Mouse (Mus musculus) spleen, embryonic (tissue): ENCODE data around the gene Mgat4b.
"Not testable (repeated sequence)": the region's sequence is repeated elsewhere in the genome, so short reads cannot be mapped to it uniquely, and the experiment has no call there.

Source experiments
- CTCF ChIA-PET: fragments of 350-600 bp; sonication (Branson Sonifier 250); formaldehyde crosslinking; loops from one replicate; lab custom pipeline; 2022; lab: Charles Lee

Mgat4b gene

DNA sequence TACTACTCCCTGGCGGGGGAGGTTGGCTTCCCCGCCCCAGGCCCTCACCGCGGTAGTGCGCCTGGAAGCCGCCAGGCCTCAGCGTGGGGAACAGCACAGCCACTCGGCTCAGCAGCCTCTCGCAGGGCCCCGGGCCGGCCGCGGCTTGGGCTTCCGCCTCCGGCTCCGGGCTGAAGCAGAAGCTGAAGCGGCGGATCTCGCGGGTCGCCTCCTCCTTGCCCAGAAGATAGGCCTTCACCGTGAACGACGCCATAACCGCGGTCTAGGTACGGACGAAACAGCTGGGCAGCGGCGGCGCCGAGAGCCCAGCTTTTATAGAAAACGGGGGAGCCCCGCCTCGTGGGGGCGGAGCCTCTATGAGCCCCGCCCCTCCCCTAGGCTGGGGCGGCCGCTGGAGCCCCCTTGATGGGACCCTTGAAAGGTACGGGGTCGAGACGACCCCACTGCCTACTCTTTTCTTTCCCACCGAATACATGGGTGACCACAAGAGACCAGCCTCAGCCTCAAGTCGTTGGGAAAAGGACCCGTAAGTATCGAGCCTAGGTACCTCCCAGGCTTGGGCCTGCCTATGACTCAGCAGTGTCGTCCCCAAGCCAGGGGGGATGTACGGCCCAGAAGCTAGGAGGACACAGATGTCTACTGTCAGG, at the start of gene Mgat4b, which contains the start of gene Sqstm1:
TSS of gene Mgat4b (plus strand) at position 386 of the 647 bp plus-strand sequence.
TSS of gene Sqstm1 (minus strand) at position 323 of the 647 bp plus-strand sequence.
- CTCF ChIA-PET: no interaction called here

DNA sequence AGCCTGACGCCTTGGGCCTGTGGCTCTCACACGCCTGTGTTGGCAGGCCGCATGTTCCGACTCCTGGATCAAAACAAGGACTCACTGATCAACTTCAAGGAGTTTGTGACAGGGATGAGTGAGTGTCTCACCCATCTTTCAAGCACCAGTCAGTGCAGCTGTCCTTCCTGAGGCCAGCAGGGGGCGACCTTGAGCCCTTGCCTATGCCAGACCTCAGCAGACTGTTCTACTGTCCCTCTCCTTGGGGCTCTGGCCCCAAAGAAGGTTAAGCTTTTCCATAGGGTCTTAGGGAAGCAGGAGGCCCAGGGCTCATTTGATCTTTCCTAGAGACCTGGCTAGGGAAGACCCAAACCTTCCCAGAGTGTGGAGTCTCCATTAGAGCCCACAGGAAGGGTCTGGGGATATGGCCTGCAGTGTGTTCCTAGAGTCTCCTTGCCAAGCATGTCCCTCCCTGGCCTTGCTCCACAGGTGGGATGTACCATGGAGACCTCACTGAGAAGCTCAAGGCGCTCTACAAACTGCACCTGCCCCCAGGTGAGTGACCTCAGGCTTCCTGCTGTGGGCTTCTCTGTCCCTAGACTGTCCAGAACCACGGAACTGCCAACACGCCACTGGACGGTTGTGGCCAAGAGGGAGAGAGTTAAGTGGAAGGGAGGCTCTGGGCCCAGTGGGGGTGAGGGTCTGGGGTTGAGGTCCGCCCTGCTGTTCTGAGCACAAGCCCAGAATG, 48.9 kb upstream of the Mgat4b start:
- CTCF ChIA-PET: interaction anchor here (0.5 to 1.9 kb wide), 2 partner anchors 69 to 82 kb away, joined by 3 to 8 read pairs; no protein-coding TSS in a partner anchor

DNA sequence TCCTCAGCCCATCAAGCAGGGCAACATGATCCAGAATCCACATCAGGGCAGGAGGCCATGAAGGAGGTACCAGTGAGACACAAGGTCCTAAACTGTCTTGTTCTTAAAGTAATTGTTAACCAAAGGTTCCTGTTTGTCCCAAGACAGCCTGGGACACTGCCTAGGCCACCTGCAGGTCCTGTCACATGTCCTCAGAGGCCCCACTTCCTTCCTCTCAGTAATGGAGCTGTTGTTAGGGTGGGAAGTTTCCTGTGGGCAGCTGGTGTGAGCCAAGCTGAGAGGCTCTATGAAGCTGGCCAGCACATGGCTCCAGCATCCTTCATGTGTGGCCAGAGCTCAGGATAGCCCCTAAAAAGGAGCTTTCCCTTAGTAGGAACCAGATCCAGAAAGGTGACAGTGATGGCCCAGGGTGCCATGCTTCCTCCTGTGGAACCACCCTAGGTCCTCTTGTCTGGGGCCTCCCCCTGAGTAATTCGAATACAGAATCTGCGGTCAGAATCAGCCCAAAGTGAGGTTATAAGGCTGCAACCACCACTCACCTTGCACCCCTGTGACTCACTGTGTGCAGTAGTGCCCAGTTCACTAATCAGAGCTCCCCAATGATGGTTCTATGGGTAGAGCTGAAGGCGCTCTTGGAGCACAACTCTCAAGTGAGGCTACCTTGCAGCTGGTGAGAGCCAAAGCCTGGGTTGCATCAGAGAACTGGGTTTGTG, 48.2 kb upstream of the Mgat4b start:
- CTCF ChIA-PET: interaction anchor here (1.9 kb wide), 1 partner anchor 69 kb away, joined by 8 read pairs; no protein-coding TSS in a partner anchor

DNA sequence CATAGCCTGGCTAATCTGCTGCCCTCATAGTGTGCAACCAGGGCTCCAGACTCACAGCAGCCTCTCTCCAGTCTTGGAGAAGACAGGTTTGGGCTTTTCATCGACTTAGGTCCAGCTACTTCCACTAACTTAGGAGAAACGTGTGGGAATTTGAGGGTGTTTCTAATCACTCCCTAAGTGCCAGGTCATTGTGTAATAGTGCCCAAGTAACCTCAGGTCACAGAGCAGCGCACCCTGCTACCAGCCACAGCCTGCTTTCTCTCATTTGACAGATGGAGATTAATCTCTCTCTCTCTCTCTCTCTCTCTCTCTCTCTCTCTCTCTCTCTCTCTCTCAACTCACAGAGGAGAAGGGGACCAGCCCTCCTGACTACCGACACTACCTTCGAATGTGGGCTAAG, 42.3 kb upstream of the Mgat4b start:
- CTCF ChIA-PET: interaction anchor here (0.7 kb wide), 1 partner anchor 20 kb away, joined by 9 read pairs; no protein-coding TSS in a partner anchor

DNA sequence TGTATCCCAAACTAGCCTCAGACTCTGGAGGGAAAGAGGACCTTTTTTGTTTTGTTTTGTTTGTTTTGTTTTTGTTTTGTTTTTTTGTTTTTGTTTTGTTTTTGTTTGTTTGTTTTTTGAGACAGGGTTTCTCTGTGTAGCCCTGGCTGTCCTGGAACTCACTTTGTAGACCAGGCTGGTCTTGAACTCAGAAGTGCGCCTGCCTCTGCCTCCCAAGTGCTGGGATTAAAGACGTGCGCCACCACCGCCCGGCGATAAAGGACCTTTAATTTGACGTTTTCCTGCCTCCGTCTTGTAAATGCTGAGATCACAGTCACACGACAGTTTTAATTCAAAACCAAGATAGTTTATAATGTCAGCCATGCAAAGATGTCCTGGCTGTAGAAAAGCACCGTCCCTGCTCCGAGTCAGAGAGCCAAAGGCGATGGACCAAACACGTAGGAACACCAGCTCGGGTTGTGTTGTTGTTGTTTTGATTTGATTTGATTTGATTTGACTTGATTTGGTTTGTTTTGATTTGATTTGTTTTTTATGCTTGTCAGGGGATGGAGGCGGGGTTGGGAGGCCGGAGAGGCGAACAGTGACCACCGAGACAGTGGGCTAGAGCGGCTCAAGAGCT, 36.5 kb upstream of the Mgat4b start, which contains the start of gene Mrnip:
TSS of gene Mrnip (plus strand) at position 334 of the 619 bp plus-strand sequence.
- CTCF ChIA-PET: not testable (repeated sequence)

DNA sequence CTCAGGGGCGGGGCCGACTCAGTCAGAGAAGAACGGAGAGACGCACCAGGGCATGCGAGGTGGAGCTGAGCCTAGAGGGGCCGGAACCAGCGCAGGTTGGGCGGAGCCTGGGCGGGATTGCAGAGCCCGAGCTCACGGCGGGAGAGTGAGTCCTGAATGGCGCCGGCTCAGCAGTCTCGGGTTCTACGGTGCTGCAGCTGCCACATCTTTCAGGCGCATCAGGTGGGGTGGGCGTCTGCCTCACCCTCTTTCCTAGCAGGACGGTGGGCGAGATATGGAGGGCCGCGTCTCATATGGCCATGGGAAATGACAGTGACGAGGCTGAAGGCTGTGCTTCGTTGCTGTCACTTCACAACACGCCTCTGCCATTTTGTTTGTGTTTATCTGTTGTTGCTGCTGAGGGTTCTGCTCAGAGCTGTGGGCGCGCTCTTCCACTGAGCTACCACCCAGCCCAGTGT, 35.9 kb upstream of the Mgat4b start:
- CTCF ChIA-PET: no interaction called here

DNA sequence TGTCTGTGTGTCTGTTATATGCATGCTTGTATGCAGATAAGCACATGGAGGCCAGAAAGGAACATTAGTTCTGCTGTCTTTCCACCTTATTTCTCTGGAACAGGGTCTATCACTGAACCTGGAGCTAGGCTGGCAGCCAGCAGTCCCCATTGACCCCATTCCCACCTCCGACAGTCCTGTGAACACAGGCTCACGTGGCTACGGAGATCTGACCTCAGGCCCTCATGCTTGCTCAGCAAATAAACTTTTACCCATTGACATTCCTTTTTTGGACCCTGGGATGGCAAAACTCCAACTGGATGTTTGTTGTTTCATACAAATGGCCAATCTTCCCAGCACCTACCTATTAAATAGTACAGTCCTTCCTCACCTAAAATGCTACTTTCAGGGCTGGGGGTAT, 34.3 kb upstream of the Mgat4b start:
- CTCF ChIA-PET: no interaction called here

DNA sequence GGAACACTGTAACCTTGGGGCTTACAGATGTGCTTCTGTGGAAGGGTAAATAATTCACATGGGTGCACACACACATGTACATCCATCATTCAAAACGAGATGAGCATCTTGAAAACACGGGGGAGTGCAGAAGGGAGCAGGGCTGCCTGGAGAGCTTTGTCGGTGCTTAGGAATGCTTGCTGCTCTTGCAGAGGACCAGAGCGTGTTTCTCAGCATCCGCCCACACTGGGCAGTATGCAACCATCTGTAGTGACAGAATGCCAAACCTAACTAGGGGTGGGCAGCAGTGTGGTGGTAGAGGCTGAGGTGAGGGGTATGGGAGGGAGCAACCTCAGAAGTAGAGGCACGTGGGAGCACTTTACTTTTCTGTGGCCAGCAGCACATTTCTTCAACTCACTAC, 33.6 kb upstream of the Mgat4b start:
- CTCF ChIA-PET: no interaction called here

DNA sequence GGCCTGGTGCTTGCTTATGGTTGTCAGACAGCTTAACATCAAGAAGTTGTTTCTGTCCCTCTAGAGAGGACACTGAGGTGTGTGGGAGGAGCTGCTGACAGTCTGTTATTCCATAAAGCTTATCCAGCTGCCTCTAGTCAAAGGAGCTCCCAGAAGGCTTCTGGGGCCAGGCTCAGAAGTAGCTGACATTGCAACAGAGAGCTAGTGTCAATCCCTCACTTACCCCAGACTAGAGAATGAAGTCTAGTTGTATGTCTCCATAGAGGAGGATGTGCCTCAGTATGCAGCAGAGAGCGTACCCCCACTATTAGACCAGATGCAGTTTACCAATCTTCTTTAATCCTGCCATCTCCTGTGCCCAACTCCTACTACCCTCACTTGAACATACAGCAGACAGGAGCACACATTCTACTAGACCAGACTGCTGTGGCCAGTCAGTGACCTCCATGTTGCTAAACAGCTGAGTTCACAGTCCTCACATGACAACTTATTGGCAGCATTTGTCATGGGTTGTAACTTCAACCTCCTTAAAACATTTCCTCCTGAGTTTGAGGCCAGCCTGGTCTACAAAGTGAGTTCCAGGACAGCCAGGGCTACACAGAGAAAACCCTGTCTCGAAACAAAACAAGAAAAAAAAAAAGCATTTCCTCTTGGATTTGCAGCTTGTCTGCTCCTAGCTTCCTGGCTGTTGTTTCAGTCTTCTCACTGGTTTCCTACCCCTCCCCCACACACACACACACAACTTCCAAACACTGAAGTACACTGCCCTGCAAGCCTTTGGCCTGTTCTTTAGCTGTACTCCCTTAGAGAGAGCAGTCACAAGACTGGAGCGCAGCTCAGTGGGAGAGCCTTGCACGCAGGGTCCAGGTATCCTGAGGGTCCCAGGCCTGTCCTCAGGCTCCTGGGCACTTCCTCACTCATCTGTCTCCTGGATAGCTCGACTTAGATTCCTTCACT, 31.9 kb upstream of the Mgat4b start:
- CTCF ChIA-PET: no interaction called here

DNA sequence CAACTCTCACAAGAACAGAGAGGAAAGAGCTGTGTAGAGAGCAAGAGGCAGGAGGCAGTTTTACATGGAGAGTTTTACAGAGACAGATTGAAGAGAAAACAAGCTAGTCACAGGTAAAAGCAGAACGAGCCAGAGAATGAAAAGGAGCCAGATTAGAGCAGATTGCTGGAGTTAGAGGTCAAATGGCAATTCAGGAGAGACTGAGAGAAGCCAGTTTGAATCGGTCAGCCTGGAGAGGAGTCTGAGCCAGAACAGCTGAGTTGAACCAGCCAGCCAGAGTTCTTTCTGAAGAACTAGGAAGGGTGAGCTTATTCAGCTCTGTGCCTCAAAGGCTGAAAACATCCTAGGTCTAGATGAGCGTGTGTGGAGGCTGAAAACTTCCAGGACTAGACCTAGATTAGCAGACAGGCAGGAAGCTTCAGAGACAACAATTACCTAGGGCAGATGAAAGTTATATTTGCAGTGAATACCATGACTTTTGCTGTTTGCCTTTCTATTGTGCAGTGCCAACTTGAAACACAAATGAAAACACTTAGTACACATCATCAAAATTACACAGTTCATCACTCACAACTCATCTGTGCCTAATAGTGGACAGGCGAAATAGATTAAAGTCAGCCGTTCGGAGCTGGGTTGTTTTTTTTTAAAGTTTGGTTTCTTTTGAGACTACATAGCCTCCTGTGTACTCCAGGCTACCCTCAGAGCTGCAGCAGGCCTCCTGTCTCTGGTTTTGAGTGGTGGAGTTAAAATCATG, 30.0 kb upstream of the Mgat4b start:
- CTCF ChIA-PET: no interaction called here

DNA sequence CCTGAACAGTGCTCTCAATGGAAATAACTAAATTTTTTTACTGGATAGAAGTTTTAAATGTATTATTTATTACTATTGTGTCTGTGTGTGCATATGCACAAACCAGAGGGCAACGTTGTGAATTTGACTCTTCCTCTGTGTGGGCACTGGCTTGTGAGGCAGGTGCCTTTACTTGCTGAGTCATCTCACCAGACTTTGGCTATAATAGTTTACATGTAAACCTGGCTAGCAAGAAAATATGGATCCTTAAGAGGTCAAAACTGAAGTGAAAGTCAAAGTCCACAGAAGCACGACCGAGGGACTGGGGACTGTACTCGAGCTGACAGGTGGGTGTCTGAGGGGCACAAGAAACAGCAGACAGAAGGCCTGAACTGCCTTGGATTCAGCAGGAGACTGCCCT, 28.0 kb upstream of the Mgat4b start:
- CTCF ChIA-PET: interaction anchor here (0.7 kb wide), 1 partner anchor 190 kb away, joined by 3 read pairs; no protein-coding TSS in a partner anchor

DNA sequence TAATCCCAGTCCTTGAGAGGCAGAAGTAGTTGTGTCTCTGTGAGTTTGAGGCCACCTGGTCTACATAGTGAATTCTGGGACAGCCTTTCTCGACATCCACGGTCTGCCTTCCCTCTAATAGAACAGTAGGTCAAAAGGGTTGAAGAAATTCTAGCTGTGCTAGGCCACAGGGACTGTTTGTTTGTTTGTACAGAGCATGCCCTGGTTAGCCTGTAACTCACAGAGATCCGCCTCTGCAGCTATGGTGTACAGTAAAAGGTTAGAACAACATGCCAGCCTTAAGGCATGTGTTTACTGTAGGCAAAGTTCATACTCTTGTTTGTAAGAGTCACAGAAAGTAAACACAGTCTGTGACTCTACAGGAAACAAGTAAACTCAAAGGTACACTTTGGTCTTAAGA, 25.9 kb upstream of the Mgat4b start:
- CTCF ChIA-PET: no interaction called here

DNA sequence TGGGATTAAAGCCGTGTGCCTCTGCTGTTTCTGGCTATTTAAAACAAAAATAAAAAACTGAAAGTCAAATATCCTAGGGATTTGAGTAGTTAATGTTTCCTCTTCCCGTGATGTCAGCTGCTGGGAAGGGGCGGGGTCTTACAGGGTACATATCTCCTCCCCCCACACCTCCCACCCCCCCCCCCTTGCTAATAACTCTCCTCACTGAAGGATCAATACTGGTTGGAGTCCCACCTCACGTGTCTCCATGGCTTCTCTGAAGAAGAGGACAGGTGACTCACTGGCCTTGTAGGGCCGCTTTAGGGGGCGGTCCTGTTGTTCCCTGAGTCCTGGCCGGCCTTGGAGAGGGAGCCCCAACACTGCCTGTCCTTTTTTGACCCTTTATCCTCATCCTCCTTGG, 22.0 kb upstream of the Mgat4b start:
- CTCF ChIA-PET: interaction anchor here (0.5 kb wide), 1 partner anchor 130 kb away, joined by 3 read pairs; no protein-coding TSS in a partner anchor

DNA sequence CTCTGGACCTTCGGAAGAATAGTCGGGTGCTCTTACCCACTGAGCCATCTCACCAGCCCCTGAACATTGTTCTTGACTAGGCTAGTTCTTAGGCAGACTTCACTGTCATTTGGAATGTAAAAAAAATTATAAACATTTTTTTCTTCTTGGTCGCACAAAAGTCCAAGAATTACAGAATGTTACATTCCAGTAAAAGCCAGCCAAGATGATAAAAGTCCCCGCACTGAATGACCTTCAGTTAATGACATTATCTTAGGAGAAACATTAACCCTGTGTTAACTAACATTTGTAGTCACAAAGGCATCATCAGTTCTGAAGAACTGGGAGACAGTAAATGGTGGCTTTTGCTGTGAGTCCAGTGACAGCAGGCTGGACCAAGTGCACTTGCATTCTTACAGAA, 20.3 kb upstream of the Mgat4b start:
- CTCF ChIA-PET: no interaction called here

DNA sequence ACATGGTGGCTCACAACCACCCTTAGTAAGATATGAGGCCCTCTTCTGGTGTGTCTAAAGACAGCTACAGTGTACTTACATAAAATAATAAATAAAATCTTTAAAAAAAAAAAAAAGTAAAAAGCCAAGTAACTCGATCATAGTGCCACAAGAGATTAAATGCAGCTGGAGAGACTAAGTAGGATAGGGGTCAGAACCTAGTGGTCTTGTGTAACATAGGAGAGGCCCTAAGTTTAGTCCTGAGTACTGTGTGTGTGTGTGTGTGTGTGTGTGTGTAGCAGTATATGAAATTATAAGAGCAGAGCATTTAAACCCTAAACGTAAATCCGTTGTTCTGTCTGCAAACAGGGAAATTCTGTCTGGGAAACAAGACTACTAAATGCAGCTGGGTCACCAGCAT, 18.4 kb upstream of the Mgat4b start:
- CTCF ChIA-PET: no interaction called here

DNA sequence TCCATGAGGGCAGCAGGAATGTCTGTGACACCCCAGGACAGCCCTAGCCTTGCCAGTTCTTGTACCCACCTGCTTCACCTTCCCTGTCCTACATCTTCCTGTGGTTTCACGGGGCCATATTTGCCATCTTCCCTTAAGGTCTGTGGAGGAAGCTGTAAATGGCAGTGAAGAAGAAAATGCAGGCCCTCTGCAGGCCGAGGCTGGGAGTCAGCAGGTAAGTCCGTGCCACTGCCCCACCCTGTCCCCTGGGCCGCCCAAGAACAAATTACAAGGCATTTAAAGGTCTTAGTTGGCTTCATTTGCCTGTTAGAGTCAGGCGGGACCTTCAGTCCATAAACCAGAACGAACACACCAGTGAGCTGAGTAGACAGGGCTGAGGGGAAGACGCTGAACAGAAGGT, 16.6 kb upstream of the Mgat4b start:
- CTCF ChIA-PET: no interaction called here

DNA sequence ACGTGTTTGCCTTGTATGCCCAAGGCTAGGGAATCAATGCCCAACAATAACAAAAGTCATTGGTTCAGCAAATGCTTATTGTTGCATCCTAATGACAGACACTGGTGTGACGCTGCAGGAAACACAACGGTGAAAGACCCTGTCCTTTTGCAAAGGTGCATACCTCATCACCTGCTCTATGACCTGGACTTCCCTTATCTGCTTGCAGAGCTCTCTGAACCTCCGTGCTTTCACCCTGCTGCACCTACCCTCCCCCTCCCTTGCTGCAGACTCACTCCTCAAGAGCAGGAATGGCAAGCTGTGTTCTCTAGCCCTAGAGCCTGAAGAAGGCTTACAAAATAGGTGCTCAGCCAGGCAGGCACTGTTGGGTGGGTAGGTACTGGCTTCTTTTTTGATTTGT, 15.9 kb upstream of the Mgat4b start:
- CTCF ChIA-PET: interaction anchor here (1.0 kb wide), 1 partner anchor 12 kb away, joined by 3 read pairs; no protein-coding TSS in a partner anchor

DNA sequence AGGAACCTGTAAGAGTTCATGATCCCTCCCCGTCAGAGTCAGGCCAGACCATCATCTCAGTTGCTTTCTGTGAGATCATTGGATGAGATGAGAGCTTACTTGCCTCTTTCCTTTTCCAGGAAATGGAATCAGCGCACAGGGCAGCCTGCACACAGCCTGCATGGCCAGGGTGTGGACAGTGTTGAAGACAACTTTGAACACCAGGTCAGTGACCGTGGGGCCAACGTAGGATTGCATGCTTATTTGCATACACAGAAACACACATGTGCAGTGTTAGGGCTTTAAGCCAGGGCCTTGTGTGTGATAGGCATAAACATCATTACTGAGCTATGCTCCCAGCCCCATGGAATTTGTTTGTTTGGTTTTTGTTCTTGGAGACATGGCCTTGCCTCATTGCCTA, 13.2 kb upstream of the Mgat4b start:
- CTCF ChIA-PET: no interaction called here

DNA sequence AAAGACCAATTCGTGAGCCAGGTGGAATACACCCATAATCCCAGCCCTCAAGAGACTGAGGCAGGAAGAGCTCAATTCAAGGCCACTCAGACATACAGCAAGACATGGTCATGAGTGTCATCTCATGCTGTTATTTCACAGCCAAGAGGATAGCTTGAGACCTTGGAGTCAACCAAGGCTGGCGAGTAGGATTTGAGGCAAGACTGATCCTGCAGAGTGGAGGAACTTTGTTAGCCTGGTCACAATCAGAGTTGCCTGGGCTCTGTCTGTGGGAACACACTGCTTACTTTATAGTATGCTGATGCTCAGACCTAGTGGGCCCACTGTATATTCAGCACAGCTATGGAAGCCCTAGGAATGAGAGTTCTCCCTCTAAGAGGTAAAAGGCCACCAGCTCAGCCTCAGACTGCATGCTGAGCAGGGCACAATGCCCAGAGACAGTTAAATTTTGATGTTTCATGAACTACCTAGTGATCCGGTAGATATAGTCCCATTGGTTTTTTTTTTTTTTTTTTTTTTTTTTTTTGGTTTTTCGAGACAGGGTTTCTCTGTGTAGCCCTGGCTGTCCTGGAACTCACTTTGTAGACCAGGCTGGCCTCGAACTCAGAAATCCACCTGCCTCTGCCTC, 12.4 kb upstream of the Mgat4b start:
- CTCF ChIA-PET: no interaction called here
